Mouse (Mus musculus): ENCODE measurements around the gene Mettl7a1.
"Not testable (repeated sequence)": the region's sequence is repeated elsewhere in the genome, so short reads cannot be mapped to it uniquely, and the experiment has no call there.

Gene Mettl7a1

GRCm38 (mm10) chr15:100341314-100341980 lies 37.5 kb downstream of the Mettl7a1 start:
- DNase-seq (ENCODE audit: low read depth) = peak; percentile 61

GRCm38 (mm10) chr15:100345484-100345883 lies 41.5 kb downstream of the Mettl7a1 start:
- DNase-seq (ENCODE audit: low read depth) = no peak

GRCm38 (mm10) chr15:100346761-100347160 lies 42.8 kb downstream of the Mettl7a1 start:
- no peak for DNase-seq (ENCODE audit: low read depth)

GRCm38 (mm10) chr15:100349496-100349895 lies 45.6 kb downstream of the Mettl7a1 start:
- no peak for DNase-seq (ENCODE audit: low read depth)

GRCm38 (mm10) chr15:100351501-100352060 lies 47.6 kb downstream of the Mettl7a1 start:
- DNase-seq (ENCODE audit: low read depth) = no peak

- no peak for DNase-seq (ENCODE audit: low read depth)
These were observed 48.8 kb downstream of the Mettl7a1 start, which contains the start of the genes Methig1 and Mettl7a2 for GRCm38 (mm10) chr15:100352711-100353250. Gene Methig1, plus strand, starts transcription at chr15:100353149. Gene Mettl7a2, plus strand, starts transcription at chr15:100353200.

GRCm38 (mm10) chr15:100353399-100353798 lies 49.5 kb downstream of the Mettl7a1 start:
- not testable (repeated sequence) for DNase-seq (ENCODE audit: low read depth)

GRCm38 (mm10) chr15:100355876-100356275 lies 51.9 kb downstream of the Mettl7a1 start:
- no peak for DNase-seq (ENCODE audit: low read depth)

GRCm38 (mm10) chr15:100364242-100364641 lies 60.3 kb downstream of the Mettl7a1 start, which contains the start of gene Higd1c:
Gene Higd1c, plus strand, starts transcription at chr15:100364542.
- DNase-seq (ENCODE audit: low read depth) = no peak

GRCm38 (mm10) chr15:100365967-100366366 lies 62.0 kb downstream of the Mettl7a1 start:
- not testable (repeated sequence) for DNase-seq (ENCODE audit: low read depth)

- no peak for DNase-seq (ENCODE audit: low read depth)
These were observed 63.2 kb downstream of the Mettl7a1 start for GRCm38 (mm10) chr15:100367119-100367518.

GRCm38 (mm10) chr15:100375066-100375465 lies 71.1 kb downstream of the Mettl7a1 start:
- DNase-seq (ENCODE audit: low read depth) = no peak

- DNase-seq (ENCODE audit: low read depth) = not testable (repeated sequence)
These were observed 74.0 kb downstream of the Mettl7a1 start for GRCm38 (mm10) chr15:100377847-100378505.

All from fibroblast of lung, adult 2 months (primary cell).